ENCODE assay signal across 16 mouse cellular contexts in genomic region chr11:51951861-51952420, GRCm38 (mm10). TPM values are rescaled to one million over a fixed set of nuclear protein-coding genes. Genes with fewer than 3 reads are reported as not detected.
DNase-seq lines count a peak whose midpoint lies in the region; TF ChIP-seq lines count a peak whose summit lies in the region.
"Had no signal": no experiment of that assay in that cellular context is flagged by ENCODE, and none has a peak within 500 bp of the region (broad histone marks: within the 10 kb centered on the region; RNA-seq: fewer than 3 reads in every experiment).

No protein-coding gene starts in this region.

- no peaks in the 10 kb centered on the region for H3K79me2 ChIP-seq in C2C12 (ENCODE audit: control insufficient read depth, insufficient read depth)

- no peaks in the 10 kb centered on the region for H3K4me1 ChIP-seq in kidney, adult 2 months (ENCODE audit: control insufficient read depth, insufficient read depth, low read length)
- H3K4me1 ChIP-seq: embryonic facial prominence, embryonic 13.5 days; midbrain, embryonic 13.5 days had no signal

- peak; percentile 47 for DNase-seq in kidney, adult 2 months
- DNase-seq in kidney, adult 18-20 months: no peak
- DNase-seq in ZHBTc4 (ENCODE audit: low read depth, low spot score) (peak; percentile 47), adipocyte (ENCODE audit: low spot score) (no peak)
- DNase-seq in kidney, postnatal 4 days: peak; percentile 10 to 40
- no peak for DNase-seq in cerebellum, adult 11-12 months
- DNase-seq: adrenal gland, postnatal 25 days; cerebellum, adult 9-10 months; heart, postnatal 4 days; lung, embryonic 14.5 days; right cerebral cortex, postnatal 4 days had no signal

- WGBS in kidney, adult 2 months: 60% methylated on average over 5 of the region's 5 CpGs

- no peak overlapping the region for H3K4me3 ChIP-seq in kidney, adult 2 months (ENCODE audit: insufficient read depth, low read depth, low read length)
- no peak overlapping the region for H3K4me3 ChIP-seq in C2C12 (ENCODE audit: insufficient read depth, poor library complexity, severe bottlenecking)
- H3K4me3 ChIP-seq: embryonic facial prominence, embryonic 13.5 days; left cerebral cortex, adult 2 months; liver, embryonic 12.5 days; midbrain, embryonic 13.5 days had no signal

- H3ac ChIP-seq in C2C12 (ENCODE audit: control insufficient read depth, insufficient read length, low read depth): no peak overlapping the region

- no peaks in the 10 kb centered on the region for H3K36me3 ChIP-seq in kidney, adult 2 months (ENCODE audit: control insufficient read depth, insufficient read depth, low read length)
- H3K36me3 ChIP-seq in C2C12 (ENCODE audit: control insufficient read depth, insufficient read depth): no peaks in the 10 kb centered on the region
- H3K36me3 ChIP-seq: embryonic facial prominence, embryonic 13.5 days; liver, embryonic 12.5 days; midbrain, embryonic 13.5 days had no signal

- peak overlapping the region; percentile 55 for H3K27ac ChIP-seq in kidney, adult 2 months (ENCODE audit: insufficient read depth, low read depth, low read length)
- H3K27ac ChIP-seq: embryonic facial prominence, embryonic 13.5 days; left cerebral cortex, adult 2 months; liver, embryonic 12.5 days; midbrain, embryonic 13.5 days had no signal

- TF ChIP-seq CTCF in kidney, adult 2 months (conservative IDR thresholded peaks at IDR 0.05; ENCODE audit: insufficient read depth, insufficient read length, low read depth, low read length): no peak
- TF ChIP-seq CTCF in C2C12 (IDR thresholded peaks at IDR 0.05; ENCODE audit: control insufficient read depth, insufficient read depth, insufficient read length): no peak

- H3K27me3 ChIP-seq in kidney, adult 2 months (replicated peaks; ENCODE audit: control insufficient read depth, insufficient read depth, low read length): no peaks in the 10 kb centered on the region
- no peaks in the 10 kb centered on the region for H3K27me3 ChIP-seq in C2C12 (ENCODE audit: control insufficient read depth, insufficient read depth, insufficient read length)
- H3K27me3 ChIP-seq: embryonic facial prominence, embryonic 13.5 days; liver, embryonic 12.5 days; midbrain, embryonic 13.5 days had no signal

- H3K79me3 ChIP-seq in C2C12 (ENCODE audit: low read depth): no peaks in the 10 kb centered on the region

- no peak for TF ChIP-seq POLR2A in kidney, adult 2 months (IDR thresholded peaks at IDR 0.05; ENCODE audit: low read depth, low read length)

TF ChIP-seq in C2C12, 6 proteins besides CTCF, POLR2A, EP300 and RAD21:
- peak; percentile 36 for TF ChIP-seq MYOD1 (IDR thresholded peaks at IDR 0.05; ENCODE audit: control insufficient read depth, insufficient read length, low read depth)
- TF ChIP-seq MAX (IDR thresholded peaks at IDR 0.05): no peak
- TF ChIP-seq USF1 (IDR thresholded peaks at IDR 0.05; ENCODE audit: low read depth): no peak

RNA-seq across cellular contexts. Expression of gene Cdkn2aipnl, which starts 15.5 kb away (rescaled TPM):
- 15.6 and 17.2 TPM in 2 replicates for polyA plus RNA-seq in kidney, adult 2 months (2012; rRNA removed)
- polyA plus RNA-seq in C2C12 (2012; fragmentation: generic; extraction: Trizol): 52.7 TPM

RNA-seq across cellular contexts. Expression of gene Ube2b, which starts 48.6 kb away (rescaled TPM):
- 48.5 and 70.9 TPM in 2 replicates for polyA plus RNA-seq in kidney, adult 2 months (2012; rRNA removed)
- 49.4 TPM for polyA plus RNA-seq in C2C12 (2012; fragmentation: generic; extraction: Trizol)

RNA-seq across cellular contexts. Expression of gene Cdkl3, which starts 52.1 kb away (rescaled TPM):
- polyA plus RNA-seq in kidney, adult 2 months (2012; rRNA removed): 1.6 and 1.8 TPM in 2 replicates
- polyA plus RNA-seq in C2C12 (2012; fragmentation: generic; extraction: Trizol): 1.7 TPM

Comparison
In these comparisons a context has a peak if more than half of its experiments do, and no peak if none do; other contexts are left out.
1. DNase-seq: peak in kidney, adult 2 months (single experiment), ZHBTc4 (single experiment) and kidney, postnatal 4 days (2 of 2); none in kidney, adult 18-20 months (single experiment), adipocyte (single experiment) and cerebellum, adult 11-12 months (single experiment).